Mouse (Mus musculus): ENCODE measurements around the gene Ppp2r3d.
"Not testable (repeated sequence)": the region's sequence is repeated elsewhere in the genome, so short reads cannot be mapped to it uniquely, and the experiment has no call there.

Ppp2r3d gene

DNA sequence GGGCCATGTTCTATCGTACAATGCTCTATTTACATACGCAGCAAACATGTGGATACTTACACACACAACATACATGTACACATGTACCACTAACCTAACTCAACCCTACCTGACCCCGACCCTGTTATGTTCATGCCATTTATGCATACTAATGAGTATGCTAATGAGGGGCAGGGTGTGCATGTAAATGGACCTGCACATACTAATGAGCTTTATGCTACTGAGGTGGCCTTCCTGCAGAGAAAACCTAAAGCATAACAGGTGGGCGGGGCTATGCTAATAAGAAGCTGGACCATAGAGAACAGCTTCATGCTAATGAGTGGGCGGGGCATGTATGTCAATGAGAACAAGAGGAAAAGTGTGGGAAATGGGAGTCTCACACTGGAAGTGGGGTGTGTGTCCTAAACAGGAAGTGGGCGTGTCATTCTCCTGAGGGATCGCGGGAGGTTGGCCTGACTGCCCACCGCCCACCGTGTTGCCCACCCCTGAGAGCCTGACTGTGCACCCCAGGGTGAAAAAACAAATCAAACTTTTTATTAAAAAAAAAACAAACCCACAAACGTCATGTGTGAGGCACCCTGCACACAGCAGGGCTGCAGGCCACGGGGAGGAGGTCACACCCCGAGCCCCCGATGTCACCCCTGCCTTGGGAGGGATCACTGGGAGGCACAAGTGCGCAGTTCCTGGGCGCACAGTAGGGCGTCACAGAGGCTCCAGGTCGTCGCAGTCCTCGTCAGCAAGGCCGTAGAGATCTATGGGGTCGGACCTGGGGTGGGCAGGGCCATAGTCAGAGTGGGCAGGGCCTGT, at the start of gene Ppp2r3d:
Gene Ppp2r3d, minus strand, starts transcription at position 803 of the 807 bp plus-strand sequence.
- peak; percentile 19 for DNase-seq

- not testable (repeated sequence) for DNase-seq
These were observed 17.0 kb upstream of the Ppp2r3d start, which contains the start of gene Gm21836 for GRCm38 (mm10) chr9:124493693-124494092. Gm21836 (minus strand) TSS chr9:124493793.

- not testable (repeated sequence) for DNase-seq
These were observed 3.8 kb upstream of the Ppp2r3d start for GRCm38 (mm10) chr9:124480361-124480980.

- DNase-seq, result peak; percentile 64
These were observed 1.4 kb upstream of the Ppp2r3d start for GRCm38 (mm10) chr9:124478081-124478480.

- DNase-seq, result no peak
These were observed 1.0 kb downstream of the Ppp2r3d start for GRCm38 (mm10) chr9:124475689-124476088.

GRCm38 (mm10) chr9:124456572-124456971, 20.1 kb downstream of the Ppp2r3d start:
- peak; percentile 72 for DNase-seq

GRCm38 (mm10) chr9:124442533-124442855, 34.2 kb downstream of the Ppp2r3d start:
- DNase-seq, result peak; percentile 54

DNA sequence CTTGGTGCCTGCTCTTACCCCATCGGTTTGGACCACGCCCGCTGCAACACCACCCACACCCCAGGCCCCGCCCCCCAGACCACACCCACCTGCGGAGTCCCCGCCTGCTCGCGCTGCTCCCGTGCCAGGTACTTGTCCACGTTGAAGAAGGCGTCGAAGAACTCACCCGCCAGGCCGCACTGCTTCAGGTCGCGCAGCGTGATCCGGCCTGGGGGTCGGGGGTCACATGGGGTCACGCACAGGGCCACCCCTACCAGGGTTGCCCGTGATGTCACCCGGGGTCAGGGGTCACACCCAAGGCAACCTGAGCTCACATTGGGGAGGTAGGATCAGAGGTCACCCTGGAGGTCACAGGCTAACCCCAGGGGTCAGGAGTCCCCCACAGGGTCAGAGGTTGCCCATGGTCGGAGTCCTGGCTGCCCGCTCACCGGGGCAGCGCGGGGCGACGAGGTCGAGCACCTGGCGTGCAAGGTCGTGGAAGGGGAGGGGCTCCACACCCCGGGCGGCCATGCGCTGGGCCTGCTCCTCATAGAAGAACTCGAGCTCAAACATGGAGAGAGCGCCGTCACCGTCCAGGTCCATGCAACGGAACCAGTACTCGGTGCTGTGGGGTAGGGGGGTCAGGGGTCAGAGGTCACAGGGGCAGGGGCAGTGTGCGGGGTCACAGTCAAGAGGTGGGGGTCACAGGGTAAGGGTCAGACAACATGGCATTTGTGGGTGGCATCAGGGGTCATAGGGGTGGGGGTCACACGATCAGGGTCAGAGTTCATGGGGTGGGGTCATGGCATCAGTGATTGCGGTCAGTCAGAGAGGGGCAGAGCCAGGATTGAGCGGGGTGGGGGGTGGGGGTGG, 34.8 kb downstream of the Ppp2r3d start:
- peak; percentile 57 for DNase-seq

- peak; percentile 34 for DNase-seq
These were observed 36.0 kb downstream of the Ppp2r3d start for GRCm38 (mm10) chr9:124440724-124441045.

DNA sequence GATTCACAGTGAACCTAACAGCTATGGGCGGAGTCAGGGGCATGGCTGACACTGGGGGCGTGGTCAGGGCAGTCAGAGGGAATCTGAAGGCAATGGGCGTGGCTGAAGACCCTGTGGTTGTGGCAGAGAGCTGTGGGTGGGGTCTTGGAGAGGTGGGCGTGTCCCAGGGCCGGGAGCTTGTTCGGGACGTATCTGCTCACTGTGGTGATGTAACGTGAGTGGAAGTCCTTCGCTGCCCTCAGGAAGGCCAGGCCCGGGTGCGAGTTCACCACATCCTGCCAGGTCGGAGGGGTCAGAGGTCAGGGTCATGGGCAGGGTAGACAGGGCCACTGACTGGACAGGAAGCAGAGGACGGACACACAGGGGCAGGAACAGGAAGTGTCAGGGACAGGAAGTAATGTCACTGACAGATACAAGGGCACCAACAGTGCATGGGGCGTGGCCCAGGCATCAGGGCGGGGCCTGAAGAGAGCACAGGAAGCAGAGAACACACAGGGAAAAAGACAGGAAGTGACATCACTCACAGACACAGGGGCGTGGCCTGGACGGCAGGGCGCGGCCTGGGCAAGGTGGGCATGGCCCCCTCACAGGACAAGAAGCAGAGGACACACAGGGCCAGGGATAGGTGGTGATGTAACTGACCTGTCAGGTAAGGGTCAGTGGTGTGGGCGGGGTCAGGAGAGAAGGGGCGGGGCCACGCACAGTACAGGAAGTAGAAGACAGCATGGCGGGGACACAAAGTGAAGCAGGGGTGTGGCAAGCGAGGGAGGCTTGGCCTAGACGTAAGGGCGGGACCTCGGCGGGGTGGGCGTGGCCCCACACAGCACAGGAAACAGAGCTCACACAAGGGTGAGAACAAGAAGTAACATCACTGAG, 36.6 kb downstream of the Ppp2r3d start:
- peak; percentile 65 for DNase-seq

GRCm38 (mm10) chr9:124439403-124439847, 37.3 kb downstream of the Ppp2r3d start:
- peak; percentile 48 for DNase-seq

- DNase-seq, result peak; percentile 28
These were observed 37.9 kb downstream of the Ppp2r3d start for GRCm38 (mm10) chr9:124438686-124439346.

- peak; percentile 98 for DNase-seq
These were observed 51.2 kb downstream of the Ppp2r3d start for GRCm38 (mm10) chr9:124425411-124425885.

DNA sequence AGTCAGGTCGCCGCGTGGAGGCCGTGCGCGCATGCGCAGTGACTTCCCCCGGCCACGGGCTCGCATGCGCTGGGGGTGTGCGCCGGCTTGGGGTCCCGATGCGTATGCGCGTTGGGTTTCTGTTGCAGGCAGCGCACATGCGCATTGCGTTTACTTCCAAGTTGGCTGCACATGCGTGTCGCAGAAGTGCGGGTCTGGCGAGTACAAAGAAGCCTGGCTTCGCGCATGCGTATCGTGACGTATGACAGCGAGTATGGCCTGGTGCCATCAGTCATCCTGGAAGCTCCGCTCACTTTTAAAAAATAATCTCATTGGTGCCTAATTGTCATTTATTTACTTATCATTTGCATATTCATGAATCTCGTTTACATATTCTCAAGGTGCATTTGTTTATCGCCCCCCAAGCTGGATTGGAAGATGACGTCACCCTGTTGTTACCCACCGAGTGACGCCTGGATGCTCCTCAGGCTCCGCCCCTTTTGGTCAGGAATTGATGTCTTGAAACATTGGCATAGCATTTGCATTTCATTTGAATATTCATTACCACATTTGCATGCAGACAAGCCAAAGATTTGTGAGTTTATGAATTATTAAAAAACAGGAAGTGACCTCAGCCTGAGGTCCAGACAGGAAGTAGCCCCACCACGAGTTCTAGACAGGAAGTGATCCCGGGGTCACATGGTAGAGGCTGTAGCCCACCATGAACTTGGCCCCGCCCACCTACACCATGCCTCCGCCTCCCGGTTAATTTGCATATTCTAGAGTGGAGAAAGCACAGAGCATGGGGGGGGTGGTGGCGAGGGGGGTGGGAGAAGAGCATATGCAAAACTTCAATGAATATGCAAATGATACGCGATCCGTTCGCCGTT, 51.9 kb downstream of the Ppp2r3d start:
- DNase-seq, result peak; percentile 99

DNA sequence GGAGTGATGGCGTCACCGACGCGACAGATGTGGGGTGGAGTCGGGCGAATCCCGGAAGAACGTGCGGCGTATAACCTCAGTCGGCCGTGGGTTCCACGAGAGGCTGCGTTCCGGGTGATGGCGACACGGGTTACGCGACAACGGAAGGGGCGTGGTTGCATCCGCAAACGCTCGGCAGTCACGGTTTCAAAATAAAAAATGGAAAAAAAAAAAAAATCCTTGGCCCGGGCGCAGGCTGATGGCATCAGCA, 52.5 kb downstream of the Ppp2r3d start:
- no peak for DNase-seq

DNA sequence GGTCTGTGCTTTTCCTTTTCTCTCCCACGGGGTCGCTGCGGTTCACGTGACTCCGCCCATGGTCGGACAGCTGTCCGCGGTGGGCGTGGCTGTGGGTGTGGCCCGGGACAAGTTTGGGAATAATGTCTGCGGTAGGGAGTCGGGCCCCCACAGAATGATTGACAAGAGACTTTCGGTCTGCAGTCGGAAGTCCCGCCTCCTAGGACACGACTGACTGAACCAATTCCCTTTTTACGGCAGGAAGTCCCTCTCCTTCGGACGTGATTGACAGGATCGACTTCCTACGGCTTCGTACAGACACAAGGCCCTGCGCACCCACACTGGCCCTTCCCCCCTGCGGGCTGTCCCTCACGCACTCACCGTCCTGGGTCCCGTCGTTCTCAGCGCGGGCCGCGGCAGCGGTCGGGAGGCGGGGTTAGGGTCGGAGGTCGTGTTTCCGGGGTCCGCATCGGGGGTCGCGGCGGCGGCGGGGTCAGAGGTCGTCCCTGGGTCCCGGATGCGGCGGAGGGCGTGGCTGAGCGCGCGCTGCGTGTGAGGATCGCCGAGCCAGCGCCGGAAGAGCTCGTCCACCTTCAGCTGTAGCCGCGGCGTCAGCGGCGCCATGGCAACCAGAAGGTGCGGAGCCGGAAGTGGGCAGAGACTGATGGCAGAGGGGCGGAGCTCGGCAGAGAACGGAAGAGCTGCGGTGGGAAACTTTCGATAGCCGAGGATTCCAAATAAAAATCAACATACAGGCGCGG, 53.0 kb downstream of the Ppp2r3d start:
- DNase-seq, result peak; percentile 99

DNA sequence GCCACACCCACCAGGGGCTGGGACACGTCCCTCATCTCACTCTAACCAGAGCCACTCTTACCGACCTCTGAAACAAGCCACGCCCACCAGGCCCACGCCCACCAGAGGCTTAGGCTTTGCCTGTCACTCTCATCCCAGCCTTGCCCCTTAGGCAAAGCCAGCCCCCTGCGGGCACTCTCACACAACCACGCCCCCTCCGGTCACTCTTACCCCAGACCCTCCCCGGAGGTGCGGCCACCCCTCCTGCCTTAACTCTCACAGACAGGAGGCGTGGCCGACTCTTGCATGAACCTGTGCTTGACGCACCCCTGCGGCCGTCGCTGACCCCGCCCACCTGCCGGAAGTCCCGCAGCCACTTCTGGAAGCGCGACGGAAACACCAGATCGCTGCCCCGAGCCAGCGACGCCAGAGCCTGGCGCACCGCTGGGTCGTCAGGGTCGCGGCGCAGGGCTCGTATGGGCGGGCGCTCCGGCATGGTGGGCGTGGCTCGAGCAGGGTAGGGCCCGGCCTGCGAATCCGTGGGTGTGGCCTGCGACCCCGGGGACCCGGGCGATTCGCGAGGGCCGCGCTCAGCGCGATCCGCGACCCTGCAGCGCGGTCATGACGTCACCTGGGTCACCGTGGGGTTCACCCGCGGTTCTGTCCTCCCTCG, 53.7 kb downstream of the Ppp2r3d start:
- DNase-seq, result peak; percentile 98

- DNase-seq, result peak; percentile 85
These were observed 54.3 kb downstream of the Ppp2r3d start for GRCm38 (mm10) chr9:124422427-124422826.

DNA sequence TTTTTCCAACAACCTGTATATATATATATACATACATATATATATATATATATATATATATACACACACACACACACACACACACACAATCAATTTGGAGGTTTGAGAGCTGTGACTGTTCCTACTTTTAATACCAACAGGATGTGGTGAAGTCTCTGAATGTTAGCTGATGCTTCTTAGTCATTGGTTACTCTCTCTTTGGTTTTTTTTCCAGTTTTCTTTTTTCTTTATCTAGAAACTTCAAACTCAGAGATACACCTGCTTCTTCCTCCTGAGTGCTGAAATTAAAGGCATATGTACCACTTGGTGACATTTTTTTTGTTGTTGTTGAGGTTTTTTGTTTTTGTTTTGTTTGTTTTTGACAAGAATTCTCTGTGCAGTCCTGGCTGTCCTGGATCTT, 63.8 kb downstream of the Ppp2r3d start:
- DNase-seq, result no peak

GRCm38 (mm10) chr9:124411553-124411952, 65.1 kb downstream of the Ppp2r3d start:
- no peak for DNase-seq
